Mouse (Mus musculus) intestine, postnatal 0 days (tissue): ENCODE results near the gene Hspa1a. TPM values are rescaled to one million over a fixed set of nuclear protein-coding genes. Genes with fewer than 3 reads are reported as not detected.

Experiments
- ATAC-seq: fragments of 200-750 bp; cut with Nextera tagmentation; 2 replicates; pipeline ENCODE4 v1.8.0; 2017; ENCODE audit warnings: mild to moderate bottlenecking, moderate TSS enrichment, moderate library complexity
- H3K27ac ChIP-seq: fragments of 300-500 bp; sonication (generic); 2 replicates; pipeline ENCODE4 v1.5.1; 2014; ENCODE audit warnings: mild to moderate bottlenecking, low read depth, low read length, moderate library complexity
- H3K27me3 ChIP-seq: fragments of 300-500 bp; sonication (generic); replicated peaks from 2 replicates; pipeline ENCODE4 v1.6.1; 2014; ENCODE audit warnings: low read length, mixed read lengths; ENCODE audit not compliant: control insufficient read depth, insufficient read depth
- H3K36me3 ChIP-seq: fragments of 300-500 bp; sonication (generic); 2 replicates; pipeline ENCODE4 v1.6.1; 2014; ENCODE audit warnings: mild to moderate bottlenecking, moderate library complexity; ENCODE audit not compliant: control insufficient read depth, insufficient read depth
- H3K4me1 ChIP-seq: fragments of 300-500 bp; sonication (generic); replicated peaks from 2 replicates; pipeline ENCODE4 v1.6.1; 2014; ENCODE audit warnings: antibody characterized with exemption, low read length, mixed read lengths; ENCODE audit not compliant: control insufficient read depth, insufficient read depth
- H3K4me2 ChIP-seq: fragments of 300-500 bp; sonication (generic); replicated peaks from 2 replicates; pipeline ENCODE4 v1.6.1; 2014; ENCODE audit warnings: low read depth, mild to moderate bottlenecking, moderate library complexity
- H3K4me3 ChIP-seq: fragments of 300-500 bp; sonication (generic); 2 replicates; pipeline ENCODE4 v1.5.1; 2014; ENCODE audit warnings: low read depth, low read length
- H3K9ac ChIP-seq: fragments of 300-500 bp; sonication (generic); 2 replicates; pipeline ENCODE4 v1.6.1; 2014; ENCODE audit warnings: mild to moderate bottlenecking, low read depth, low read length
- H3K9me3 ChIP-seq: fragments of 300-500 bp; sonication (generic); 2 replicates; pipeline ENCODE4 v1.6.1; 2016; ENCODE audit warnings: mixed run types; ENCODE audit not compliant: control insufficient read depth
- CTCF ChIP-seq: sonication (generic); IDR thresholded peaks from 2 replicates; pipeline ENCODE4 v1.5.1; 2016; ENCODE audit warnings: low read depth, mild to moderate bottlenecking, control low read depth, antibody characterized with exemption, moderate library complexity
- WGBS: fragments of 180-500 bp; shearing (Covaris S2); extraction: QIAGEN DNeasy Blood & Tissue Kit; methylation state at CpG from one replicate; pipeline ENCODE4 v1.1.7; 2014; 5-methylcytosine and 5-hydroxymethylcytosine counted together
- polyA plus RNA-seq: library from polyadenylated mRNA; unstranded; fragments of >200 nt; fragmentation: Nextera tagmentation; extraction: Ambion mirVana; gene quantifications from 2 replicates; pipeline ENCODE4 v1.2.1, GENCODE M21; 2015

Hspa1a gene
- polyA plus RNA-seq, 1 experiment from 2014 or later, result 6.5 TPM

- WGBS, result 49% methylated on average over 1 of the region's 1 CpGs
- ATAC-seq, result no peak
- H3K4me1 ChIP-seq, result 0 out of 2 replicates have a peak, but pooled peaks cover 2% of the 10 kb centered on the region
Measured at GRCm38 (mm10) chr17:34956340-34956739, 15.6 kb downstream of the Hspa1a start.

GRCm38 (mm10) chr17:34955884-34956283 is 16.1 kb downstream of the Hspa1a start:
- WGBS, result 77% methylated on average over 3 of the region's 3 CpGs
- Histone ChIP-seq H3K9ac (no peak overlapping the region), H3K36me3 (no peaks in the 10 kb centered on the region), H3K9me3 (no peaks in the 10 kb centered on the region), H3K4me3 (no peak overlapping the region), H3K27me3 (no peaks in the 10 kb centered on the region), H3K4me2 (no peak overlapping the region), H3K4me1 (no peaks in the 10 kb centered on the region), H3K27ac (no peak overlapping the region)
- ATAC-seq, result no peak
- TF ChIP-seq CTCF, result no peak

More at GRCm38 (mm10) chr17:34956340-34956739, 15.6 kb downstream of the Hspa1a start:
- Histone ChIP-seq H3K9me3 (no peaks in the 10 kb centered on the region), H3K4me3 (no peak overlapping the region), H3K9ac (no peak overlapping the region), H3K27me3 (no peaks in the 10 kb centered on the region), H3K27ac (no peak overlapping the region), H3K36me3 (no peaks in the 10 kb centered on the region), H3K4me2 (no peak overlapping the region)
- peak; percentile 77 for TF ChIP-seq CTCF

DNA sequence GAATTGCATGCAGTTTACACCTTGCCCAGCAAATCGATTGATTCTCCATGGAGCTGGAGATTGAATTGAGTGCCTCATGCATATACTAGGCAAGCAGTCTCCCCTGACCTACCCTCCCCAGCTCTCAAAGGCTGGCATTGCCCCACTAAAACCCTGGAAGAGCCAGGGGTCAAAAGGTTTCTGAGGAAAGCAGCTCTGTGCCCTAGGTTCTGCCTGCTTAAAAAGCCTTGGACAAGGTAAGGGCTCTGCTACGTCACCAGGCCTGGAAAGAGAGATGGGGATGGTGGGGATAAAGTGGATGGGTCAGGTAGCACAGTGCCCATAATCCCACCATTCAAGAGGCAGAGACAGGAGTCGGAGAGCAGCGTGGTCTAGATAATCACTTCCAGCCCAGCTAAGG is 17.1 kb downstream of the Hspa1a start:
- H3K36me3 ChIP-seq, result 0 out of 2 replicates have a peak, but pooled peaks cover under 1% of the 10 kb centered on the region
- no peak overlapping the region for H3K27ac ChIP-seq
- 96% methylated on average over 4 of the region's 4 CpGs for WGBS
- H3K4me1 ChIP-seq, result no peaks in the 10 kb centered on the region; the same call in 1 of the 2 replicates
- H3K27me3 ChIP-seq, result no peaks in the 10 kb centered on the region
- TF ChIP-seq CTCF, result no peak
- no peak overlapping the region for H3K9ac ChIP-seq
- no peak for ATAC-seq
- H3K9me3 ChIP-seq, result no peaks in the 10 kb centered on the region
- H3K4me3 ChIP-seq, result no peak overlapping the region
- no peak overlapping the region for H3K4me2 ChIP-seq

- 90% methylated on average over 4 of the region's 4 CpGs for WGBS
- Histone ChIP-seq H3K9me3 (no peaks in the 10 kb centered on the region), H3K4me1 (no peaks in the 10 kb centered on the region; the same call in 1 of the 2 replicates), H3K27me3 (no peaks in the 10 kb centered on the region), H3K27ac (no peak overlapping the region), H3K36me3 (0 out of 2 replicates have a peak, but pooled peaks cover 6% of the 10 kb centered on the region), H3K4me2 (no peak overlapping the region), H3K4me3 (no peak overlapping the region), H3K9ac (no peak overlapping the region)
- no peak for ATAC-seq
- no peak for TF ChIP-seq CTCF
Measured at GRCm38 (mm10) chr17:34953904-34954303, 18.1 kb downstream of the Hspa1a start.

DNA sequence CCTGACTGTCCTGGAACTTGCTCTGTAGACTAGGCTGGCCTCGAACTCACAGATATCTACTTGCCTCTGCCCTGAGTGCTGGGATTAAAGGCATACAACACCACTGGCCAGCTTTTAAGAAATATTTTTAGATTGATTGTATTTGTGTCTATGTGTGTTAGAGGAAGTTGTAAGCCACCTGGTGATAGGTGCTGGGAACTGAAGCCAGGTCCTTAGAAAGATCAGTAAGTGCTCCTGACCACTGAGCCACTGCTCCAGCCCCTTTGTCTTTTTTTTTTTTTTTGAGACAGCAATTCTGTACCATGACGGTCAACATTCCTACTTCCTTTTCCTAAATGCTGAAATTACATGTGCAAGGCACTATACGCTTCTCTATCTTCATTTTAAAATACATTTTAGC is 18.7 kb downstream of the Hspa1a start:
- Histone ChIP-seq H3K4me3 (no peak overlapping the region), H3K9me3 (no peaks in the 10 kb centered on the region), H3K36me3 (0 out of 2 replicates have a peak, but pooled peaks cover 6% of the 10 kb centered on the region), H3K27ac (no peak overlapping the region), H3K4me1 (no peaks in the 10 kb centered on the region; the same call in 1 of the 2 replicates), H3K4me2 (peak overlapping the region; percentile 75; the same call in 1 of the 2 replicates), H3K9ac (no peak overlapping the region), H3K27me3 (no peaks in the 10 kb centered on the region)
- 79% methylated on average over 3 of the region's 3 CpGs for WGBS
- no peak for TF ChIP-seq CTCF
- no peak for ATAC-seq

- peak; percentile 78 for TF ChIP-seq CTCF
- H3K4me3 ChIP-seq, result peak overlapping the region; percentile 84
- peak overlapping the region; percentile 75 for H3K4me2 ChIP-seq
- H3K36me3 ChIP-seq, result 0 out of 2 replicates have a peak, but pooled peaks cover 6% of the 10 kb centered on the region
- H3K27ac ChIP-seq, result peak overlapping the region; percentile 88
- no peaks in the 10 kb centered on the region; the same call in 1 of the 2 replicates for H3K4me1 ChIP-seq
- ATAC-seq, result peak; percentile 48
- peak overlapping the region; percentile 79 for H3K9ac ChIP-seq
- no peaks in the 10 kb centered on the region for H3K9me3 ChIP-seq
- no peaks in the 10 kb centered on the region for H3K27me3 ChIP-seq
- under 1% methylated on average over 23 of the region's 23 CpGs for WGBS
Measured at GRCm38 (mm10) chr17:34952378-34953040, 19.4 kb downstream of the Hspa1a start.
